Mouse (Mus musculus) liver, postnatal 0 days (tissue): ENCODE measurements at regions not wholly inside any gene's neighbourhood (a gene's known extent, or its start where the extent isn't known, plus 50 kb on each side); places are given as distances from the start of the nearest gene placed in this dataset.

Experiments used
- ATAC-seq: fragments of 200-750 bp; cut with Nextera tagmentation; 2 replicates; pipeline ENCODE4 v1.8.0; 2017; ENCODE audit warnings: mild to moderate bottlenecking, moderate library complexity
- DNase-seq: peaks from one replicate; pipeline ENCODE4 v3.0.0-alpha.2; 2016
- H3K27ac ChIP-seq: fragments of 300-500 bp; sonication (generic); 2 replicates; pipeline ENCODE4 v1.5.1; 2014; ENCODE audit warnings: antibody characterized with exemption, moderate library complexity, mild to moderate bottlenecking, low read depth
- H3K27me3 ChIP-seq: fragments of 300-500 bp; sonication (generic); 2 replicates; pipeline ENCODE4 v1.6.1; 2014; ENCODE audit warnings: low read length, control low read depth, mixed read lengths; ENCODE audit not compliant: insufficient read depth
- H3K36me3 ChIP-seq: fragments of 300-500 bp; sonication (generic); replicated peaks from 2 replicates; pipeline ENCODE4 v1.6.1; 2014; ENCODE audit warnings: mild to moderate bottlenecking, control low read depth, low read length, moderate library complexity, mixed read lengths; ENCODE audit not compliant: insufficient read depth
- H3K4me1 ChIP-seq: fragments of 300-500 bp; sonication (generic); 2 replicates; pipeline ENCODE4 v1.6.1; 2014; ENCODE audit warnings: antibody characterized with exemption, mild to moderate bottlenecking, control low read depth; ENCODE audit not compliant: insufficient read depth
- H3K4me2 ChIP-seq: fragments of 300-500 bp; sonication (generic); 2 replicates; pipeline ENCODE4 v1.6.1; 2014; ENCODE audit warnings: low read depth, mild to moderate bottlenecking, low read length, moderate library complexity, mixed read lengths
- H3K4me3 ChIP-seq: fragments of 300-500 bp; sonication (generic); 2 replicates; pipeline ENCODE4 v1.5.1; 2014; ENCODE audit warnings: low read depth, low read length
- H3K9ac ChIP-seq: fragments of 300-500 bp; sonication (generic); replicated peaks from 2 replicates; pipeline ENCODE4 v1.6.1; 2014; ENCODE audit warnings: mild to moderate bottlenecking, moderate library complexity
- H3K9me3 ChIP-seq: fragments of 300-500 bp; sonication (generic); 2 replicates; pipeline ENCODE4 v1.6.1; 2016; ENCODE audit warnings: mild to moderate bottlenecking, control low read depth, low read length, mixed read lengths
- CTCF ChIP-seq: sonication (generic); IDR thresholded peaks from 2 replicates; pipeline ENCODE4 v1.5.1; 2016; ENCODE audit warnings: antibody characterized with exemption, low read depth
- EP300 ChIP-seq: IDR thresholded peaks from 2 replicates; pipeline ENCODE4 v1.6.1; 2016; ENCODE audit warnings: antibody characterized with exemption, low read depth, mild to moderate bottlenecking
- WGBS: fragments of 180-500 bp; shearing (Covaris S2); extraction: QIAGEN DNeasy Blood & Tissue Kit; methylation state at CpG from one replicate; pipeline ENCODE4 v1.1.7; 2014; ENCODE audit not compliant: insufficient replicate concordance; 5-methylcytosine and 5-hydroxymethylcytosine counted together

- 66% methylated on average over 2 of the region's 2 CpGs for WGBS
- Histone ChIP-seq H3K4me1 (no peaks in the 10 kb centered on the region), H3K36me3 (no peaks in the 10 kb centered on the region), H3K27me3 (no peaks in the 10 kb centered on the region), H3K27ac (no peak overlapping the region), H3K9ac (no peak overlapping the region), H3K4me2 (no peak overlapping the region), H3K9me3 (no peaks in the 10 kb centered on the region), H3K4me3 (no peak overlapping the region)
- no peak for TF ChIP-seq EP300
- TF ChIP-seq CTCF: no peak
- DNase-seq (no peak), ATAC-seq (no peak)
Observed at GRCm38 (mm10) chr10:125900562-125900961, 65.4 kb upstream of the Lrig3 start.

- Histone ChIP-seq H3K4me2 (no peak overlapping the region), H3K9me3 (no peaks in the 10 kb centered on the region), H3K4me3 (no peak overlapping the region), H3K27me3 (no peaks in the 10 kb centered on the region), H3K4me1 (no peaks in the 10 kb centered on the region), H3K27ac (no peak overlapping the region), H3K9ac (no peak overlapping the region), H3K36me3 (no peaks in the 10 kb centered on the region)
- 74% methylated on average over 5 of the region's 5 CpGs for WGBS
- TF ChIP-seq EP300 (no peak), CTCF (no peak)
- DNase-seq: no peak
- ATAC-seq: no peak
Observed at GRCm38 (mm10) chr10:125902668-125903067, 63.3 kb upstream of the Lrig3 start.

GRCm38 (mm10) chr10:125912207-125912606 lies 53.8 kb upstream of the Lrig3 start:
- ATAC-seq: no peak
- no peak overlapping the region for H3K4me2 ChIP-seq

More at GRCm38 (mm10) chr10:125912207-125912606, 53.8 kb upstream of the Lrig3 start:
- no peak for DNase-seq
- Histone ChIP-seq H3K4me3 (no peak overlapping the region), H3K27ac (no peak overlapping the region), H3K36me3 (no peaks in the 10 kb centered on the region), H3K9ac (no peak overlapping the region), H3K9me3 (no peaks in the 10 kb centered on the region), H3K27me3 (no peaks in the 10 kb centered on the region), H3K4me1 (no peaks in the 10 kb centered on the region)
- TF ChIP-seq CTCF (no peak), EP300 (no peak)
- WGBS: 81% methylated on average over 7 of the region's 7 CpGs
